Mouse (Mus musculus): ENCODE measurements around the gene Samm50. TPM values are rescaled to one million over a fixed set of nuclear protein-coding genes. Genes with fewer than 3 reads are reported as not detected.
A peak's percentile ranks its signal among the peaks of the same experiment; 100 is the strongest.

Samm50 gene
- polyA plus RNA-seq, 1 experiment from 2014 or later = 112 TPM

DNA sequence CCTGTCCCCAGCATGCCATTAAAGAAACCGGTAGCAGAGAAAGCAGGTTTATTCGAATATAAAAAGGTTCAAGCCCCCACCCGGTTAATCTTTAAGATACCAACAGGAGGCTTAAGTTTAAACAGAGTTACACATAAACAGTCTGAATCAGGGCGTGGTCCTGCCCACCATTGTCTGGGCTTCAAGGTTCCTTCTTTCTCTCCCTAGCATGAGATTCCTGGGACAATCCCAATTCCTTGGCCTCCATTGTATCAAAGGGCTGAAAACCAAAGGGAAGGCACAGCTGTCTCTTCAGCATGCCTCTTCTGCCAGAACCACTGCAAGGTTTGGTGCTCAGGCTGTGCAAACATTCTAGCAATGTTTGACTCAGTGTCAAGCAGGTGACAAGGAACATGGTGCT lies 5.8 kb upstream of the Samm50 start:
- Histone ChIP-seq H3K4me3 (no peak overlapping the region), H3K9ac (no peak overlapping the region), H3K27me3 (replicated peaks) (peaks cover 31% of the 10 kb centered on the region), H3K36me3 (no peaks in the 10 kb centered on the region), H3K9me3 (replicated peaks) (no peaks in the 10 kb centered on the region), H3K4me1 (peaks cover 35% of the 10 kb centered on the region), H3K4me2 (no peak overlapping the region), H3K27ac (no peak overlapping the region)
- ATAC-seq = no peak
- WGBS (ENCODE audit: insufficient replicate concordance) = 56% methylated on average over 4 of the region's 4 CpGs

DNA sequence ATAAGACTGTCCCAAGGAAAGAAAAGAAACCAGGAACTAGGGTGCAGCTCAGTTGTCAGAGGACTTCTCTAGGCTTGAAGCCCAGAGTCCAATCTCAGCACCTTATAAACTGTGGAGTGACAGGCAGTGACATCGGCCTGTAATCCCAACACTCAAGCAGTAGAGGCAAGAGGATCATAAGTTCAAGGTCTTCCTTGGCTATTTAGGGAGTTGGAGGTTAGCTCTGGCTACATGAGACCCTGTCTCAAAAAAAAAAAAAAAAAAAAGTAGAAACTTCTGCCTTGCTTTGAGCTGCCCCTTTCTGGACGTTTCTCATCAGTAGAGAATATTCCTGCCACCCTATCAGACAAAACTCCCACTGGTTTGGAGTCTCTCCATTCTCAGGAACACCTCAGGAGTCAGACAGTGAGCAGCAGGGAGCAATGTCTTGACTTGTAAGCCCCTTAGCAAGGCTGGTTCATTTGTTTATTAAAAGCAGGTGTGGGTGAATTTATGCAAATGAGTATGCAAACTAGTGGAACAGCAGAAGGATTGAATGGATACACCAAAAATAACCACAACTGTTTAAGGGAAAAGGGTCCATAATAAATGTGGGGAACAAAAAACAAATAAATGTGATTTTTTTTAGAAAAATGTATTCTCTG lies 3.0 kb upstream of the Samm50 start:
- H3K9ac ChIP-seq = no peak overlapping the region

DNA sequence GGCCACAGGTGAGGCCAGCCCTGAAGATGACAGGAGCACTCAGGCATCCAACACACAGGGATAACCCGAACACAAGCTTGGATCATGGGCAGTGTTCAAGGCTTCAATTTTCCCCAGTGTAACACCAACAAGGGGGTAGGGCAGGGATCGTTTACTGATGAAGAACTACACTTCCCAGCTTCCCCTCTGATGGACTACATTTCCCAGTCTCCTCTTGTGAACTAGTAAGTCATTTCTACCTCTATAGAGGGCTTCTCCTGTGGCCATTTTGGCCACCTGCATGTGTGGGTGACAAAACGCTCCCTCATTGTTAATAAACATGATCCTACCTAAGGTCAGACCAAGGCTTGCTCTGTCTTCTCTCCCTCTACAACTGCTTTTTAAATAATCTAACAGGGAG lies 2.2 kb upstream of the Samm50 start:
- Histone ChIP-seq H3K4me2 (no peak overlapping the region), H3K4me1 (peaks cover 44% of the 10 kb centered on the region), H3K4me3 (no peak overlapping the region), H3K27me3 (replicated peaks) (no peaks in the 10 kb centered on the region), H3K27ac (no peak overlapping the region), H3K9me3 (replicated peaks) (no peaks in the 10 kb centered on the region), H3K36me3 (peaks cover 7% of the 10 kb centered on the region; the same call in 1 of the 2 replicates), H3K9ac (no peak overlapping the region)
- no peak for ATAC-seq
- 43% methylated on average over 3 of the region's 3 CpGs for WGBS (ENCODE audit: insufficient replicate concordance)

More for the DNA sequence above, 3.0 kb upstream of the Samm50 start:
- peaks cover 44% of the 10 kb centered on the region for H3K4me1 ChIP-seq
- WGBS (ENCODE audit: insufficient replicate concordance) = 60% methylated on average over 2 of the region's 2 CpGs
- no peak overlapping the region for H3K4me2 ChIP-seq
- H3K9me3 ChIP-seq (replicated peaks) = no peaks in the 10 kb centered on the region
- ATAC-seq = no peak
- peaks cover under 1% of the 10 kb centered on the region; the same call in 1 of the 2 replicates for H3K36me3 ChIP-seq
- no peak overlapping the region for H3K27ac ChIP-seq
- peaks cover 3% of the 10 kb centered on the region; the same call in 1 of the 2 replicates for H3K27me3 ChIP-seq (replicated peaks)
- no peak overlapping the region for H3K4me3 ChIP-seq

DNA sequence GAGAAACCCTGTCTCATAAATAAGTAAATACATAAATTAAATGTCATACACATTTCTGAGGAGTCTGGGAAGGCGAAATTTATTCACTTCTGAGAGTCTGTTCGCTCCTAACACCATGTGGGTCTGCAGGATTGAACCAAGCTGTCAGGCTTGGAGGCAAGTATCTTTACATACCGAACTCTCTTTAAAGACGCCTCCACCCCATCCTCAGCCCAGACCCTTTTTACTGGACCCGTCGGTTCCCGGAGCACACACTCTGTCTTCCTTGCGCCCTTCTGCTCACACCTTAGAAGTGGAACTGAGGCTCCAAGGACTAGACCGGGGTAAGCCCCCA lies 350 bp upstream of the Samm50 start:
- WGBS (ENCODE audit: insufficient replicate concordance) = 2% methylated on average over 9 of the region's 9 CpGs
- peak overlapping the region; percentile 84 for H3K4me3 ChIP-seq
- peaks cover 39% of the 10 kb centered on the region for H3K4me1 ChIP-seq
- ATAC-seq = peak; percentile 48
- no peaks in the 10 kb centered on the region for H3K27me3 ChIP-seq (replicated peaks)
- H3K36me3 ChIP-seq = peaks cover 23% of the 10 kb centered on the region
- peak overlapping the region; percentile 82 for H3K4me2 ChIP-seq
- H3K27ac ChIP-seq = peak overlapping the region; percentile 95
- peak overlapping the region; percentile 83 for H3K9ac ChIP-seq
- H3K9me3 ChIP-seq (replicated peaks) = no peaks in the 10 kb centered on the region

DNA sequence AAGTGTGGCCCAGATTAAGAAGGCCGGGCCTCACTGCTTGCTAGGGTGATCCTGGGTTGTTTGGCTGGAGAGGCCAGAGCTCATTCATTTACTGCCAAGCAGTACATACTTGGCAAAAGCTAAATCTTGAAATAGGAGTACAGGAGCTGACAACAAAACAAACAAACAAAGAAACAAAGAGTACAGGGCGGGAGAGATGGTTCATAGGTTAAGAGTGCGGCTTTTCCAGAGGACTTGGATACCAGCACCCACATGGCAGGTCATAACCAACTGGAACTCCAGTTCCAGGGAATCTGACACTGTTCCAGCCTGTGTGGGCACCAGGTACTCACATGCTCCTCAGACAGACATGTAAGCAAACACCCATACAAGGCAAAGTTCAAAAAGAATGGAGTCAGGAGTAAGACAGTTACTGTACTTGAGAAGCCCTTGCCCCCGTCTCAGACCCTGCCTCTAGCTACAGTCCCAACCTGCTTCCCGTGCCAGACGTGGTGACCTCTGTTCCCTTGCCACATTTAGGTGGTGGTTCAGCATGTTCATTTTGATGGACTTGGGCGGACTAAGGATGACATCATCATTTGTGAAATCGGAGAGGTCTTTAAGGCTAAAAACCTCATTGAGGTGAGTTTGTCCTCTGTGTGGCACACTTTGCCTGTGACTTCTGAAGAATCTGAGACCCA lies 4.6 kb downstream of the Samm50 start:
- no peak for ATAC-seq
- Histone ChIP-seq H3K36me3 (peaks cover 73% of the 10 kb centered on the region), H3K4me2 (no peak overlapping the region)

DNA sequence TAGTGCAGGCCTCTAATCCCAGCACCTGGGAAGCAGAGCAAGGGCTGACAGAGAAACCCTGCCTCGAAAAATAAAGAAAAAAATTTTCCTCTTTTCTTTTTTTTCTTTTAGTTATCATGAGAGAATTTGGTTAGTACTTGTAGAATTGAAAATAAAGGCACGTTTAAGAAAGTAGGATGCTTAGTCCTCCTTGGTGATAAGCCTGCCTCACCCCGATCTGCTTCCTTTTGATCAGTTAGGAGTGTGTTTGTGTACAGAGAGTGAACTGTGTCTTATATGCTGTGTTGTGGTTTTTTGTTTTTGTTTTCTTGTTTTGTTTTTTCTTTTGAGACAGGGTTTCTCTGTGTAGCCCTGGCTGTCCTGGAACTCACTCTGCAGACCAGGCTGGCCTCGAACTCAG lies 15.3 kb downstream of the Samm50 start:
- Histone ChIP-seq H3K9me3 (replicated peaks) (no peaks in the 10 kb centered on the region), H3K4me1 (peaks cover 62% of the 10 kb centered on the region), H3K4me3 (no peak overlapping the region), H3K4me2 (no peak overlapping the region), H3K36me3 (peaks cover 94% of the 10 kb centered on the region), H3K27ac (peak overlapping the region; percentile 65; the same call in 1 of the 2 replicates), H3K9ac (no peak overlapping the region), H3K27me3 (replicated peaks) (no peaks in the 10 kb centered on the region)
- 66% methylated on average over 4 of the region's 4 CpGs for WGBS (ENCODE audit: insufficient replicate concordance)
- no peak for ATAC-seq

More for the DNA sequence above, 4.6 kb downstream of the Samm50 start:
- Histone ChIP-seq H3K27ac (no peak overlapping the region), H3K4me1 (peaks cover 21% of the 10 kb centered on the region), H3K4me3 (no peak overlapping the region), H3K9ac (no peak overlapping the region), H3K9me3 (replicated peaks) (no peaks in the 10 kb centered on the region), H3K27me3 (replicated peaks) (no peaks in the 10 kb centered on the region)
- WGBS (ENCODE audit: insufficient replicate concordance) = 74% methylated on average over 8 of the region's 8 CpGs

DNA sequence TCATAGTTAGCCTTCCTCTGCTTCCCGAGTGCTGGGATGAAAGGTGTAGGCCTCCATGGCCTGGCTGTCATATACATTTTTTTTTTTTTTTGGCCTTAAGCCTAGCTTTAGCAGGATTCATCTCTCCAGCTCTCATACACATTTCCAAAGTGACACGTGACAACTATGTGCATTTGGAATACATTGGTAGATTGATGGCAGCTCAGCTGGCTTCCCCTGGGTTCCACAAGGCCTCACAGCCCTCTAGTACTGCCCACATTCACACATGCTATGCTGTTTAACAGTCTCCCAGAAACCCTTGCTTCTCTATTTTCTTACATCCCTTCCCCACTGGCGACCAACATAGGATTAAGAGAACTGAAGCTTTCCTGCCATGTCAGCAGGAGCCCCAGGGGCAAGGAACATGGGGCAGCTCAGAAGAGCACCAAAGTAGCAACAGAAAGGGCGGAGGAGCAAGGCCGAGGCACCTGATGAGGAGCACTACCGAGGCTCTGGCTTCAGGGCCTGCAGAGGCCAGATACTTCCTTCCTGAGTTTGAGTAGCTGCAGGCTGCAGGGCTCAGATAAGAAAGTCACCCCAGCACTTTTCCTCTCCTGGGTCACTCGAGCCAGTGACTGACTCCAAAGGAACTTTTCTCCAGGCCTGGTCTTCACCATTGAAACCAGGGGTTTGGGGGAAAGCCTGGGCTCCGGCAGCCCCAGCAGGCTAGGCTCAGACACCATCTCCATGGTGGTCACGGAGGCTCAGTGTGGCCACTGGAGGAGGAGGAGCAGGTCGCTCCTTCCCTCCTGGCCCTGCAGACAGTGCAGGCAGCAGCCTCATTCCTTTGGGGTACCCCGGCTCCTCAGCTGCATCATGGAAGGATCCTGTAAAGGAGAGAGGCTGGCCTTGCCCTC lies 17.7 kb downstream of the Samm50 start:
- peak overlapping the region; percentile 22 for H3K4me3 ChIP-seq
- H3K4me2 ChIP-seq = peak overlapping the region; percentile 67
- ATAC-seq = peak; percentile 91
- H3K4me1 ChIP-seq = peaks cover 62% of the 10 kb centered on the region
- H3K9me3 ChIP-seq (replicated peaks) = no peaks in the 10 kb centered on the region
- H3K27me3 ChIP-seq (replicated peaks) = no peaks in the 10 kb centered on the region
- peak overlapping the region; percentile 68 for H3K9ac ChIP-seq
- WGBS (ENCODE audit: insufficient replicate concordance) = 28% methylated on average over 11 of the region's 11 CpGs
- H3K36me3 ChIP-seq = peaks cover 92% of the 10 kb centered on the region
- peak overlapping the region; percentile 94 for H3K27ac ChIP-seq

DNA sequence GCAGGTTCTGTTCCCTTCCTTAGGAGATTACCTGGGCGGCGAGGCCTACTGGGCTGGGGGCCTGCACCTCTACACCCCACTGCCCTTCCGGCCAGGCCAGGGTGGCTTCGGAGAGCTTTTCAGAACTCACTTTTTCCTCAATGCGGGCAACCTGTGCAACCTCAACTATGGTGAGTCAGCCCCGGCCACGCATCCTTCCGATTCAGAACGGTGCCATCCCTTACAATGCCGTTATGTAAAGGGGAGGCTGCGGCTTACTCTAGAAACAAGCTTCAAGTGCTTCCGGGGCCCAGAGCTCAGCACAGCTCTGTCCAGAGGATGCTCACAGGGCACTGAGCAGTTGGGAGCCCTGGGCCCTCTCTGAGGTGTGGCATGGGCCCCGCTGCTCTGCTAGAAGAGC lies 18.4 kb downstream of the Samm50 start:
- ATAC-seq = no peak; the same call in 1 of the 2 replicates
- Histone ChIP-seq H3K4me1 (peaks cover 64% of the 10 kb centered on the region), H3K9ac (peak overlapping the region; percentile 68), H3K4me3 (peak overlapping the region; percentile 22), H3K9me3 (replicated peaks) (no peaks in the 10 kb centered on the region), H3K27me3 (replicated peaks) (no peaks in the 10 kb centered on the region), H3K4me2 (peak overlapping the region; percentile 67), H3K27ac (peak overlapping the region; percentile 94), H3K36me3 (peaks cover 92% of the 10 kb centered on the region)
- WGBS (ENCODE audit: insufficient replicate concordance) = 72% methylated on average over 13 of the region's 13 CpGs

DNA sequence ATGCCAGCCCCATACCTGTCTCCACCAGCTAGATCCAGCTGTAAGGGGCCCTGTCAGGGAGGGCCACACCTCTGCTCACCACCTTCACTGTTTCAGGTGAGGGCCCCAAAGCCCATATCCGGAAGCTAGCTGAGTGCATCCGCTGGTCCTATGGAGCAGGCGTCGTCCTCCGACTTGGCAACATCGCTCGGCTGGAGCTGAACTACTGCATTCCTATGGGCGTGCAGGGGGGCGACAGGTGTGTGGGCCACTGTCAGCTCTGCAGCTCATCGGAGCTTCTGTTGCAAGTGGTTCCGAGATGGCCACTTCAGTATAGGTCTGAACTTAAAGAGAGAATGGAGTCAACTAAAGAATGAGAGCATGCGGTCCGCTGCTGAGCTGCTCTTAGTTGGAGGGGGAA lies 18.9 kb downstream of the Samm50 start:
- Histone ChIP-seq H3K9me3 (replicated peaks) (no peaks in the 10 kb centered on the region), H3K4me2 (peak overlapping the region; percentile 67), H3K36me3 (peaks cover 88% of the 10 kb centered on the region), H3K27ac (peak overlapping the region; percentile 94), H3K9ac (peak overlapping the region; percentile 68), H3K27me3 (replicated peaks) (no peaks in the 10 kb centered on the region), H3K4me3 (peak overlapping the region; percentile 22; the same call in 1 of the 2 replicates), H3K4me1 (peaks cover 67% of the 10 kb centered on the region)
- 91% methylated on average over 13 of the region's 13 CpGs for WGBS (ENCODE audit: insufficient replicate concordance)
- ATAC-seq = no peak

DNA sequence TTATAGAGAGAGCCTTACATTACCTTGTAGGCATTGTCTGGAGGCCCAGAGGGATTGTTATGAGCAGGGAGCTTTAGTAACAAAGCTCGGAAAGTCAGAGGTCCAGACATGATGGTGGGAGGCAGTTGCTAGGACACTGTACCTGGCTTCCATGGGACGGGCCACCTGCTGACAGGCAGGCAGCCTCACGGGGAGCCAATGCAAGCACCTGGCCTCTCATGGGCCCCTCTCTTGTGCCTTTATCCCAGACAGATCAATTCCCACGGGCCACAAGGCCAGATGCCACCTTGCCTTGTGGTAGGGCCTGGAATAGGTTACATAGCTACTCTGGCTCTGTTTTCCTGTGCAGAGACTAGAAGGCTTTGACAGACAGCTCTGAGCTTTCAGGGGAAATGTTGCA lies 19.5 kb downstream of the Samm50 start:
- Histone ChIP-seq H3K9ac (no peak overlapping the region; the same call in 1 of the 2 replicates), H3K9me3 (replicated peaks) (no peaks in the 10 kb centered on the region), H3K4me1 (peaks cover 69% of the 10 kb centered on the region), H3K27ac (peak overlapping the region; percentile 94), H3K4me3 (no peak overlapping the region), H3K36me3 (peaks cover 82% of the 10 kb centered on the region), H3K4me2 (peak overlapping the region; percentile 67; the same call in 1 of the 2 replicates), H3K27me3 (replicated peaks) (no peaks in the 10 kb centered on the region)
- ATAC-seq = no peak
- WGBS (ENCODE audit: insufficient replicate concordance) = 69% methylated on average over 4 of the region's 4 CpGs

DNA sequence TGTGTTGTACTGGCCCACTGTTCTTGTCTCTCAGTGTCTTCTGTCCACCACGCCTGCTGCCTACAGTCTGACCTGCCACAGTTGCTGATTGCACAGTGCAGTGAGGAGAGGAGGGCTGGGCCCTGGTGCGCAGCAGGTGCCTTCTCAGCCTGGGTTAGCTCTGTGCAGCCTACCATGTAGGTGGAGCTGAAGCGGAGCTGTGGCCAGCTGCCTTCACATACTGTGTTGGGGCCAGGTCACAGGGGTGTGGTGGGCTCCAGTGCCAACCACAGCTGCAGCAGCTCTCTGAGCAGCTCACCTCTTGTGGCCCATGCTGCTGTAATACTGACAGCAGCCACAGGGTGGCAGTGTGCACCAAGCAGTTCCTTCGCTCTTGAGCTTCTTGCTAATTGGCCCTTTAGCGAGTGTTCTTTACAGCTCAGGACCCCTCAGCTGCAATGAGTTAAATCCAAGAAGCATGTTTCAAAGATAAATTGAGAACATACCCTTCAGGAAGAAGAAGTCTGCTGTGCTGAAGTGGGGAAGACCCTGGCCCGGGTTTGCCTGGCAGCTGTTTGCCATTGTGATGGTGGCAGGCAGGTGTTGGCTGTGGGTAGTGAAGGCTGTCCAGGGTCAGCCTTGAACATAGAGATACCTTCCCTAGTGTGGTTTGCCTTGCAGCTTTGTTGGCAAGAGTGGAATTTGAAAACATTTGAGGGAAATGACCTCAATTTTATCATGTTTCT lies 20.2 kb downstream of the Samm50 start:
- Histone ChIP-seq H3K4me1 (peaks cover 72% of the 10 kb centered on the region), H3K9ac (no peak overlapping the region), H3K9me3 (replicated peaks) (no peaks in the 10 kb centered on the region), H3K4me2 (peak overlapping the region; percentile 17), H3K27ac (peak overlapping the region; percentile 94), H3K4me3 (no peak overlapping the region), H3K27me3 (replicated peaks) (no peaks in the 10 kb centered on the region), H3K36me3 (peaks cover 75% of the 10 kb centered on the region)
- WGBS (ENCODE audit: insufficient replicate concordance) = 45% methylated on average over 6 of the region's 6 CpGs
- peak; percentile 18 for ATAC-seq

All from liver, embryonic 12.5 days (tissue).